Mouse (Mus musculus) G1E-ER4 (cell line): ENCODE results near the gene Sec11a. TPM values are rescaled to one million over a fixed set of nuclear protein-coding genes. Genes with fewer than 3 reads are reported as not detected.

Experiments
- GATA1 ChIP-seq: IDR thresholded peaks from one replicate; pipeline ENCODE4 v1.8.0; 2012; ENCODE audit warnings: low read length, inconsistent platforms
- polyA plus RNA-seq: library from polyadenylated mRNA; stranded (reverse); fragments of >175 nt; gene quantifications from 2 replicates; pipeline ENCODE4 v1.2.3, GENCODE M21; 2012

Sec11a gene
- polyA plus RNA-seq, 1 experiment: 10.9 TPM

- no peak for TF ChIP-seq GATA1
These were observed 36.5 kb downstream of the Sec11a start for GRCm38 (mm10) chr7:80911053-80911452.

- TF ChIP-seq GATA1: no peak
These were observed 42.6 kb downstream of the Sec11a start, which contains the start of gene Nmb for GRCm38 (mm10) chr7:80904921-80905515. Nmb (minus strand) TSS chr7:80905076.

- no peak for TF ChIP-seq GATA1
These were observed 43.8 kb downstream of the Sec11a start for GRCm38 (mm10) chr7:80903625-80904422.

GRCm38 (mm10) chr7:80901541-80902274 is 45.9 kb downstream of the Sec11a start:
- no peak for TF ChIP-seq GATA1

- TF ChIP-seq GATA1: no peak
These were observed 46.6 kb downstream of the Sec11a start, which contains the start of gene Wdr73 for GRCm38 (mm10) chr7:80900944-80901501. Wdr73 (minus strand) TSS chr7:80901269.

GRCm38 (mm10) chr7:80897721-80898120 is 49.9 kb downstream of the Sec11a start:
- no peak for TF ChIP-seq GATA1

GRCm38 (mm10) chr7:80897134-80897533 is 50.4 kb downstream of the Sec11a start:
- no peak for TF ChIP-seq GATA1

GRCm38 (mm10) chr7:80894815-80895519 is 52.6 kb downstream of the Sec11a start:
- TF ChIP-seq GATA1: no peak

GRCm38 (mm10) chr7:80894196-80894595 is 53.4 kb downstream of the Sec11a start:
- TF ChIP-seq GATA1: no peak

- no peak for TF ChIP-seq GATA1
These were observed 53.8 kb downstream of the Sec11a start for GRCm38 (mm10) chr7:80893753-80894129.

- no peak for TF ChIP-seq GATA1
These were observed 54.4 kb downstream of the Sec11a start for GRCm38 (mm10) chr7:80893086-80893752.

GRCm38 (mm10) chr7:80889841-80890241 is 57.7 kb downstream of the Sec11a start:
- TF ChIP-seq GATA1: no peak

- no peak for TF ChIP-seq GATA1
These were observed 58.5 kb downstream of the Sec11a start for GRCm38 (mm10) chr7:80889021-80889511.

- no peak for TF ChIP-seq GATA1
These were observed 59.0 kb downstream of the Sec11a start for GRCm38 (mm10) chr7:80888595-80888994.
